In the genomic region with DNA sequence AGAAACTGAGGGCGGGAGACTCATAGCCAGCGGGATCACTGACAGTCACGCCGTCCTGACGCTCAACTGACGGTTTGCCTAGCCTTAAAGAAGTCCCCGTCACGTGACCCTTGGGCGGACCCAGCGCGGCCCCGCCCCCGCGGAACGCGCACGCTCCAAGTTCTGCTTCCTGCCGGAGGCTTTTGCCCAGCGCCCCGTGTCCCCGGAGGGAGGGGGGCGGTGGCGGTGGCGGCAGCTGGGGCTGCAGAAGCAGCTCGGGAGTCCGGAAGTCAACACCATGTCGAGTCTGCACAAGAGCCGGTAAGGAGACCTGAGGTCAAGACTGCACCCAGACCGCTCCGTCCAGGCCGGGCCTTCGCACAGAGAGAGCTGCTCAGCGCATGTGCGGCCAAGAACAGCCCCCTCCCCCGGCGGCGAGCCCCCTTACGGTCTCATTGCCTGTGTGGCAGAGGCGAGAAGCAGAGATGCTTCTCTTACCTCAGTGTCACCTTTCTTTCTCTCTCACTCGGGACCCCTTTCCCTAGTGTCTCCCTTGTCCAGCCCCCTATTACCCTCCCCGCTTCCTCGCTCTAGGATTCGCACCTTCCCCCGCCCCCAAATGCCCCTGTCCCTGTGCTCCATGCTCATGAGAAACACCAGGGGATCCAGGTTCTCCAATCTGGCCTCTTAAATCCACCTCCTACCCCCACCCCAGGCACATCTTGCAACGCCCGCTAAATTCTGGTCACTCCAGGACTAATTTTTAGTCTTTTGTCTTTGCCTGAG, we compare ENCODE assay signal across 8 mouse cellular contexts. TPM values are rescaled to one million over a fixed set of nuclear protein-coding genes. Genes with fewer than 3 reads are reported as not detected.
DNase-seq lines count a peak whose midpoint lies in the region; ATAC-seq lines count a peak whose summit lies in the region.

A gene (plus strand): TSS at position 134 of the 765 bp plus-strand sequence.

- H3K9ac ChIP-seq in hindbrain, embryonic 15.5 days = peak within 1 kb of the TSS; percentile 70

- H3K36me3 ChIP-seq in hindbrain, embryonic 15.5 days = peaks cover 7% of the 10 kb centered on the region

- no peaks in the 10 kb centered on the region for H3K27me3 ChIP-seq in hindbrain, embryonic 15.5 days

- peak; percentile 96 for ATAC-seq in hindbrain, embryonic 15.5 days (ENCODE audit: low FRiP score, low read depth)

- H3K4me3 ChIP-seq in hindbrain, embryonic 15.5 days = peak within 1 kb of the TSS; percentile 71

- peak within 1 kb of the TSS; percentile 86 for H3K27ac ChIP-seq in hindbrain, embryonic 15.5 days (replicated peaks)

- peak within 1 kb of the TSS; percentile 90 for H3K4me2 ChIP-seq in hindbrain, embryonic 15.5 days

- peak; percentile 99 for DNase-seq in T-cell, adult 2 months (ENCODE audit: low spot score)
- peak; percentile 96 to 98 for DNase-seq in cerebellum, postnatal 36 days
- peak; percentile 97 to 99 for DNase-seq in frontal cortex, postnatal 36 days (ENCODE audit: low spot score in 2 of 2)
- DNase-seq in left cerebral cortex, adult 11 months (ENCODE audit: low spot score) = peak; percentile 95
- DNase-seq in lung, postnatal 4 days = peak; percentile 99
- peak; percentile 89 for DNase-seq in retina, postnatal 7 days (ENCODE audit: low read depth, low spot score)
- DNase-seq in urinary bladder, adult 2 months (ENCODE audit: low spot score) = peak; percentile 97

- H3K9me3 ChIP-seq in hindbrain, embryonic 15.5 days = no peaks in the 10 kb centered on the region

- under 1% methylated on average over 46 of the region's 46 CpGs for WGBS in hindbrain, embryonic 15.5 days

- peaks cover 26% of the 10 kb centered on the region for H3K4me1 ChIP-seq in hindbrain, embryonic 15.5 days (replicated peaks)

RNA-seq across cellular contexts. Expression of the gene that starts here (rescaled TPM):
- polyA plus RNA-seq in hindbrain, embryonic 15.5 days (2015; fragmentation: Nextera tagmentation; extraction: Ambion mirVana) = 12.4 and 12.5 TPM in 2 replicates
- polyA plus RNA-seq in urinary bladder, adult 2 months (2012; rRNA removed) = 29.2 and 29.5 TPM in 2 replicates

Comparison
In these comparisons a context has a peak if more than half of its experiments do, and no peak if none do; other contexts are left out.
1. Peak in every context shown above with its lines: DNase-seq, ATAC-seq, H3K4me3 ChIP-seq and H3K27ac ChIP-seq.